Mouse (Mus musculus): ENCODE results near the gene Whamm. TPM values are rescaled to one million over a fixed set of nuclear protein-coding genes. Genes with fewer than 3 reads are reported as not detected.

Whamm gene
- polyA plus RNA-seq, 1 experiment, result 18.5 TPM

DNA sequence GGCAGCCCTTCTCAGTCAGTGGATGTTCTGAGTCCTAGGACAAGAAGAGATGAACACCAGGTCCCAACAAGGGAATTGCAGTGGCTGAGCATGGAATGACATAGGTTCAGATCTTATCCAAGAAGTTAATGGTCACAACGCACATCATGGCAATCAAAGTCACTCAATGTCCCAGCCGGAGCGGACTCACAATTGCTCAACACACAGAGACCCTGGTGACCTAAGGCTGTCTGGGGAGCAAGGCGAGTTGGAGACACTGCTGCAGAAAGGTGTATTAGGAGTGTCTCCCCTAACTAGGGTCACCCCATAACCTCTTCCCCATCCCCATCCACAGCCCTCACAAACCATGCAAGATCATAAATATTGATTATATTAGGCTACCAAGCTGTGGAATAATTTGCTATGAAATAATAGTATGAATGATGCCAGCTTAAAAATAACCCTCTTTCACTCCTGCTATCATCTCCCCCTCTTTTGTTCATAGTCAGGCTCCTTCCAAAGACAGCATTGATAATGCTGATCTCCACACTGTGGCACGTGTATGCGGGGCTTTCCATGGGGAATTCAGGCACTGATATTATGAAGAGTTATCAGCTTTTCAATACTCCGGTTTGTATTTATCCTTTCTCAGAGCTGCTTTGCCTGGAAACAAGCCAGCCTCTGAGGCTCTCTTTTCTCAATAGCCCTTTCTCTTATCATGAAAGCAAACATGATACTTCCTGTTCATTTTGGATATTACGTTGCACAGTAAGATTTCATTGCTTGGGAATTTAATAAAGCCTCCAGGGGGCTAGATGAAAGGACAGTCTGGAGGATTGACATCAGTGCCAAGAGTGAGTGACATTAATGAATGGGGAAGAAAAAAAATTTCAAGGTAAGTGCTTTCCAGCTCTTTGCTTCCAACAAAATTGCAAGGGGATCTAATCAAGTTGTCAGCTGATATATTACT, 10.7 kb upstream of the Whamm start:
- no peak for DNase-seq (ENCODE audit: low read depth, low spot score)
- WGBS, result 50% methylated on average over 8 of the region's 8 CpGs

DNA sequence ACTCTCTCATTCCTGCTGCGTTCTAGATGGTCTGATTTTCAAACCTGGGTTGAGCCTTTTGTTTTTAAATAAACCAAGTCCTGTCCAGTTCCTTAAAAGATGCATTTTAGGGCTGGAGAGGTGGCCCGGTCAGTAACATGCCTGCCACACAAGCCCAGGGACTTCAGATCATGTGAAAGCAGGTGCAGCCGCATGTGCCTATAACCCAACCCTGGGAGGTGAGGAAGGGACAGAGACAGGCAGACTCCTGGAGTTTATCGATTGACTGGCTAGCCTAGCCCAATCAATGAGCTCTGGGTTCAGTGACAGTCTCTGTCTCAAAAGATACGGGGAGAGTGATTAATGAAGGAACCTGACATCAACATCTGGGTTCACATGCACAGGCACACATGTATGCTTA, 9.9 kb upstream of the Whamm start:
- DNase-seq (ENCODE audit: low read depth, low spot score), result no peak
- 54% methylated on average over 5 of the region's 5 CpGs for WGBS

DNA sequence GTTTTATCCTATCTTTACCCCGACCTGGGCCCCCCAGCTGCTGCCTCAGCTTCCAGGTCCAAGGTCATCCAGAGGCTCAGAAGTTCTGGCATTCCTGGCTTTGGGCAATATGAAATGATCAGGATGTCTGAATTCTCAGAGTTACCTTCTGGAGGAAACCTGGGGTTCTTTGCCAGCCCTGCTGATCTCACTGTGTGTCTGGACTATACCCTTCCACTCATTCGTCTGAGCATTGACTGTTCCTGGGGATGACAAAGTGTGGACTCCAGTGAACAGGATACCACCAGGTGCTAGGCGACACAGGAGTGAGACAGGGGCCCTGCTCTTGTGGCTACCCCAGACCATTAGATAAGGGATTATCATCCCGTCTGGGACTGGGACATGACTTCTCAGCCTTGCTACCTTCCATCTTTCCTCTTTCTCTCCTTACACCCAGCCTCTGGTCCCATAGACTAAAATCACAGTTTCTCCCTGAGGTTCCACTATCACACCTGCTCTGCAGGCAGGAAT, 7.5 kb upstream of the Whamm start:
- DNase-seq (ENCODE audit: low read depth, low spot score), result no peak
- WGBS, result 81% methylated on average over 4 of the region's 4 CpGs

DNA sequence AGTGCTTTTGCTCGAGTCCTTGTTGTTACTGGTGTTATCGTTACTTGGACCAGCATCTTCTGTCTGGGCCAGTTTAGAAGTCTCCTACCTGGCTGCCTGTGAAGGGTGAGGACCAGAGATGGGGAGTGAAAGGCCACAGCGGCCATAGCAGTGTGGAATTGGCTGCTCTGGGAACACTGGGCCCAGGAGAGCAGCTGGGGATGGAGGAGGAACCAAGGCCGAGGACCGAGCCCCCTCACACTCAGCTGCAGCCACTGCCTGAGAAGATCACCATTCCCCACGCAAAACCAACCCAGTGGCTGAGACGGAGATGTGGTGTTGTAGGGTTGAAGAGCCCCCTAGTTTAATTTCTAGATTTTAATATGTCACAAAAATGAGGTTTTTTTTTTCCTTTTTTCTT, 6.3 kb upstream of the Whamm start:
- no peak for DNase-seq (ENCODE audit: low read depth, low spot score)
- WGBS, result 81% methylated on average over 7 of the region's 7 CpGs

DNA sequence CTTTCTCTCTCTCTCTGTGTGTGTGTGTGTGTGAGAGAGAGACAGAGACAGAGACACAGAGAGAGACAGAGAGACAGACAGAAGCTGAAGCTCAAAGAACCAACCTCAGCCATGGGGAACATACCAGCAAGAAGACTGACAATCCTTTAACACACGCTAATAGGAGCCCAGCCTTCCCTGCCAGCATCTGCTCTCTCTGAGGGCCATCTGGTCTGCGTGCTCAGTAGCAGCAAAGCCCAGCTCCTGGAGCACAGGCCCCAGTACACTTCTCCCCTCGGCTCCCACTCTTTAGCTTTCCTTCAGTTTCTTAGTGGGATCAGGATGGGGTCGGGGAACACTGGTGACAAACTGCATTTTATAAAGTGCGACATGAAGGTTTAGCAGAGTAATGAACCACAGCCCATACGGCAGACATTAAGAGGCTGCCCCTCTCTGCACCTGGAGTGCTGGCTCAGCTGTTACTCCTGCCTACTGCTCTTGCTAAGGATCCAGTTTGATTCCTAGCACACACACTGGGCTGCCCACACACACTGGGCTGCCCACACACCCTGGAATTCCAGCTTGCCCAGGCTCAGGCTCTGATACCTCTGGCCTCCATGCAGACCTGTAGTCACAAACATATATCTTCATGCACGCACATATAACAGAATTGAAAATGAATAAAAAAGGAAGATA, 5.5 kb upstream of the Whamm start:
- 73% methylated on average over 7 of the region's 7 CpGs for WGBS
- DNase-seq (ENCODE audit: low read depth, low spot score), result no peak

DNA sequence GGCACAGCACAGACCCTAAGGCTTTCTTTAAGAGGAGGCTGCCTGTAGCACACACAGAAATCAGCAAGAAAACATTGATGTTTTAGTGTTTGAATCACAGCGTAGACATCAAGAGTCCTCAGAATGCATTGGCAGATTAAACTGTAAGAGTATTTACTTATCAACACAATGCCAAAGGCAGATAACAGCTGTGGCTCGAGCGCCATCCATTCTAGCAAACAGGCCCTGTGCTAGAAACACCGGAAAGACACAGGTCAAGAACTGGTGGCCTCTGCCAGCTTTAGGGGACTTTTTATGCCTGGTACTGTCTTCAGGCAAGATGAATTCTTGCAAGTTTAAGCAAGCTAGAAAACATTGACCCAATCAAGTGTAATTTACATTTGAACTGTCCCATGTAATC, 4.7 kb upstream of the Whamm start:
- DNase-seq (ENCODE audit: low read depth, low spot score), result no peak
- WGBS, result 83% methylated on average over 4 of the region's 4 CpGs

DNA sequence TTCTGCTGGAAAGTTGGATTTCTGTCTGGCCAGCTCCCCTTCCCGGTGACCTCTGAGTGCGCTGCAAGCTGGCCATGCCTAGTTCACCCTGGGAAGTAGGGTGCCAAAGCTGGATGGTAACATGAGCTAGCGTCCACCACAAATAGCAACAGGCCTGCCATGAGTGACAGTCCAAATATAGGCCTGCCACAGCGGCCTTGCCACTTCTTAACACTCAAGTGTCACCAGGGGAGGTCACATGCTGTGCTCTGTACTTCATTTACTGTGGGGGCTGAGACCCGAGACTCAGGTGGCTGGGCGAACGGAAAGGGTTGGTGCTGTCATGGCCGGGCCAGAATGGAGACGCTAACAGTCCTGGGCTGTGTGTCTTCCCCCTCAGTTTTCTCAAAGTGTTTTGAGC, 4.2 kb upstream of the Whamm start, which contains the start of gene Fsd2:
Fsd2 (minus strand) TSS at position 53 of the 400 bp plus-strand sequence.
- DNase-seq (ENCODE audit: low read depth, low spot score), result no peak
- 82% methylated on average over 9 of the region's 9 CpGs for WGBS

- no peak for DNase-seq (ENCODE audit: low read depth, low spot score)
- WGBS, result 94% methylated on average over 5 of the region's 5 CpGs
These were observed 3.7 kb upstream of the Whamm start for GRCm38 (mm10) chr7:81567396-81567795.

DNA sequence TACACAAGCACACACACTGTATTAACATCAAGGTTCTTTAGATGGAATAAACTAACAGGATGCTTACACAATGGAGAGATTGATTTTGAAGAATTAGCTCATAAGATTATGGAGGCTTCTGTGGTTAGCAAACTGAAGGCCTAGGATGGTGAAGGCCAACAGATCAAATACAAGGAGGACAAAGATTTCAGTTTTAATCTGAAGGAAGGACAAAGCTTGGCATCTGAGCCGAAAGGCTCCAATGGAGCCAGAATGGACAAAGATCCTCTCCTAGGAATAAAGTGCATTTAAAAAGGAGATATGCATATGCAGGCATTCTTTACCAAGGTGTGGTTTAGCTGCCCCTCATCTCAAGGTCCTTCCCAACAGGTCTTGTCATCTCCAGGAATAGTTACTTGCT, 1.2 kb upstream of the Whamm start:
- WGBS, result 98% methylated on average over 1 of the region's 1 CpGs
- no peak for DNase-seq (ENCODE audit: low read depth, low spot score)

DNA sequence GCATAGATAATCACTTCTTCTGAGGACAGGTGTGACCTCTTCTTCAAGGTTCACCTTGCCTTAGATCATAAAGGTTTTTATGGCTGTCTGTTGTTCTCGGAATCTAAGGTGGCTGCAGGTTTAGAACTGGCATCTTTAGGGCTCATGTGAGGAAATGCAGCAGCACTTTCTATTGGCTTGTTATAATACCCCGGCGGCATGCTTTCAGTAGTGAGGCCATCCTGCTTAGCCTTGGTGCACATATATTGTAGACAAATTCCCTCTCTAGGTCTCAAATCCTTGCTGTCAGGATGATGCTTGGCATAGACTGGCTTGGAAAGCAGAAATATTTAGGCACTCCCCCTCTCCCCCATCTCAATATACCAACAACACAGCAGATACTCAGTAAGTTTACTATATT, 795 bp upstream of the Whamm start:
- 70% methylated on average over 3 of the region's 3 CpGs for WGBS
- DNase-seq (ENCODE audit: low read depth, low spot score), result no peak

- no peak for DNase-seq (ENCODE audit: low read depth, low spot score)
- 3% methylated on average over 5 of the region's 5 CpGs for WGBS
These were observed 336 bp upstream of the Whamm start for GRCm38 (mm10) chr7:81570752-81571107.

GRCm38 (mm10) chr7:81571941-81572441, 925 bp downstream of the Whamm start:
- WGBS, result 1% methylated on average over 15 of the region's 15 CpGs
- DNase-seq (ENCODE audit: low read depth, low spot score), result no peak

DNA sequence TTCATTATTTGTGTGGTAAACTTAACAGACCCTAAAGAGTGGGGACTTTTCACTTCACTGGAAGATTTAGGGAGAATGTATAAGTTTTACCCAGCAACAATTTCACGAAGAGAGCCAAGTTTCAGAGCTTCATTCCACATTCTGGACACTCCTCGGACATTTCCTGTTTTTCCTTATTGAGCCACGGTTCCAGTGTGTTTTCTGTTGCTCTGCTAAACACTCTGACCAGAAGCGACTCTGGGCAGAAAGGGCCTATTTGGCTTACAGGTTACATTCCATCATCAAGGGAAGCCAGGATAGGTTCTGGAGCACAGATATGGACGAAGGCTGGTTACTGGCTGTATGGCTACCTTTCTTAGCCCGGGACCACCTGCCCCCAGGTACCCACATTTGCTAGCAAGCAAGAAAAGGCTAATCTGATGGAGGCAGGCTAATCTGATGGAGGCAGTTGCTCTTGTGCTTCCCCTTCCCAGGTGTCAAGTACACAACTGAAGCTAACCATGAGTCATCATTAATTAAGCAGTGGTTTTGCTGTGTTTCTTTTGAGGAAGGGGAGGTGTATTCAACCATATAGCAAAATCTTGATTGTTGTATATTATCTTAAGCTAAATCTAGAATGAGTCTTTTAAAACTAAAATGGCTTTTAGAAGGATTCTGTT, 1.7 kb downstream of the Whamm start:
- WGBS, result 35% methylated on average over 6 of the region's 6 CpGs
- DNase-seq (ENCODE audit: low read depth, low spot score), result no peak

GRCm38 (mm10) chr7:81573397-81573796, 2.3 kb downstream of the Whamm start:
- 41% methylated on average over 6 of the region's 6 CpGs for WGBS
- no peak for DNase-seq (ENCODE audit: low read depth, low spot score)

DNA sequence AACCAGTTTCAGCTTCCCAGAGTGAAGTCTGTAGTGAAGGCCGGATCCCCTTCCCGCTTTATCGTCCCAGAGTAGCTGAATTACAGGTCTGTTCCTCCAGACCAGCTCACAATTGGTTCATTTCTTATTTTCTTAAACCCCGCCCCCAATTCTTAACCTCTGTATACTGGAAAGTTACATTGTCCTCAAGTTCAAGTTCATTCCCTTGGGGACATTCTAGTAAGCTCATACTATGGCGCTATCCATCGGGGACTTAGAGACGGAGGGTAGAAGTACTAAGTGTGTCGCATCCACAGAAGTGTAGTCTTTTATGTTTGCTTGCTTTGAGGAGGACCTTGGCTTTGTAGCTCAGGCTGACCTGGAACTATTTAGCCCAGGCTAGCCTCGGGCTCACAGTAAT, 2.8 kb downstream of the Whamm start:
- DNase-seq (ENCODE audit: low read depth, low spot score), result no peak
- 94% methylated on average over 9 of the region's 9 CpGs for whole genome bisulfite sequencing

GRCm38 (mm10) chr7:81575606-81576005, 4.5 kb downstream of the Whamm start:
- 95% methylated on average over 10 of the region's 10 CpGs for WGBS
- DNase-seq (ENCODE audit: low read depth, low spot score), result no peak

- WGBS, result 88% methylated on average over 3 of the region's 3 CpGs
- DNase-seq (ENCODE audit: low read depth, low spot score), result no peak
These were observed 6.8 kb downstream of the Whamm start for GRCm38 (mm10) chr7:81577872-81578271.

- WGBS, result 86% methylated on average over 7 of the region's 7 CpGs
- DNase-seq (ENCODE audit: low read depth, low spot score), result no peak
These were observed 7.3 kb downstream of the Whamm start for GRCm38 (mm10) chr7:81578413-81578812.

GRCm38 (mm10) chr7:81579312-81579711, 8.2 kb downstream of the Whamm start:
- WGBS, result 97% methylated on average over 5 of the region's 5 CpGs
- no peak for DNase-seq (ENCODE audit: low read depth, low spot score)

- WGBS, result 36% methylated on average over 3 of the region's 3 CpGs
- DNase-seq (ENCODE audit: low read depth, low spot score), result no peak
These were observed 12.4 kb downstream of the Whamm start for GRCm38 (mm10) chr7:81583512-81583911.
